Mouse (Mus musculus): ENCODE data around the gene Cckbr. TPM values are rescaled to one million over a fixed set of nuclear protein-coding genes. Genes with fewer than 3 reads are reported as not detected.
A peak's percentile ranks its signal among the peaks of the same experiment; 100 is the strongest.
"Not testable (repeated sequence)": the region's sequence is repeated elsewhere in the genome, so short reads cannot be mapped to it uniquely, and the experiment has no call there.

The Cckbr gene
- polyA plus RNA-seq, 1 experiment from 2014 or later, result 3.8 TPM

DNA sequence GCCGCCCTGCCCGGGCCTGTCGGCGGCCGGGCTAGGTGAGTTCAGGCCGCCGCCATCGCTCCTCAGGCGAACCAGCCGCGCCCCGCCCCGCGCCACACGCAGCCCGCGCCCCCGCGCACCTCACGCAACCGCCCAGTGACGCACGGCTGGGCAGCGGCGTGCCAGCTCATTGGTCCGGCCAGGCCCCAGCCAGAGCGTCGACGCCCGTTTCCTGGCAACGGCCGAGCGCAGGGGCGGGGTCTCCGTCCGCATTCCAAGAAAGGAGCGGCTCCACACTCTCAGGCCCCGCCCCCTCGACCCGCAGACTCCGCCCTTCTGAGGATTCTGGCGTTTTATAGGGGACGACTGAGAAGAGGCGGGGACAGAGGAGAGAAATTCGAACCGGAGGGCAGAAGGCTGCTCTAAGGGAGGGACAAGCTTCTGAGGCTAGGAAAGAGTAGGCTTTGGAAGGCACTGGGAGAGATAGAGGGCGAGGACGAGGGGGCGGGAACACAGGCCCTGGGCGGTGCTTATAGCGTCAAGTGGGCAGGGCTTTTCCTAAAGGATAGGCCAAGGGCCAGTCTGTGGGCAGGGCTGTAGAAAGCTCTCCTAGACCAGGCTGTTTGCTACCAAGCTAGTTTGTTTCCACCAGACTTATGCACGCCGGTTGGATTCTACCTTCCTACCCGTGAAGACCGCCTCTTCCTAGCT lies 25.5 kb upstream of the Cckbr start, which contains the start of gene Fam160a2:
Gene Fam160a2 (minus strand): TSS at position 120 of the 690 bp plus-strand sequence.
- Histone ChIP-seq H3K27me3 (ENCODE audit: control insufficient read depth, insufficient read depth, low read length) (no peaks in the 10 kb centered on the region), H3K36me3 (replicated peaks; ENCODE audit: control insufficient read depth, insufficient read depth) (0 out of 2 replicates have a peak, but pooled peaks cover 5% of the 10 kb centered on the region), H3K4me3 (replicated peaks; ENCODE audit: low read length) (peak within 1 kb of the TSS; percentile 71), H3K4me1 (replicated peaks; ENCODE audit: control insufficient read depth, insufficient read depth, low read length) (peaks cover 14% of the 10 kb centered on the region), H3K4me2 (replicated peaks) (peak within 1 kb of the TSS; percentile 74), H3K9ac (peak within 1 kb of the TSS; percentile 82), H3K9me3 (ENCODE audit: control insufficient read depth, low read length) (no peaks in the 10 kb centered on the region), H3K27ac (peak within 1 kb of the TSS; percentile 83)
- DNase-seq (ENCODE audit: low spot score) (peak; percentile 99), ATAC-seq (ENCODE audit: low FRiP score) (peak; percentile 99)
- under 1% methylated on average over 55 of the region's 55 CpGs for WGBS

DNA sequence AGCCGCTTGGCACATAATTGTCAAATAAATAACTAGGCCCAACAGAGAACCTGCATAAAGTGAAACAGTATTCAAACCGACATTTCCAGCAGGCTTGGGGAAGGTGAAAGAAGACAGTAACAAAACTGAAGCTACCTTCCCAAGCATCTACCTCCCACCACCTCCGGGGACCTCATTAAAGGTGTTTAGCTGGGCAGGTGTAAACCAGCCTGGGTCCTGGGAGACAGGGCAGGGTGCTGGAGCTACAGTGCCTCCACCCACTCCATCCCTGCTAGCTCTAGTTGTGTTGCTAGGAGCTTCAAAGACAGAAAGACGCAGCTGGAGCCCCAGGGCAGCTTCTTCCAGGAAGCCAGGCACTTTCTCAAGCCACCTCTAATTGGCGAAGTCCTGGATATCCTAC lies 21.3 kb upstream of the Cckbr start, which contains the start of gene Cnga4:
Gene Cnga4 (plus strand): TSS at position 301 of the 400 bp plus-strand sequence.
- no peak for DNase-seq (ENCODE audit: low spot score)
- no peak for ATAC-seq (ENCODE audit: low FRiP score)
- 77% methylated on average over 5 of the region's 5 CpGs for WGBS

DNA sequence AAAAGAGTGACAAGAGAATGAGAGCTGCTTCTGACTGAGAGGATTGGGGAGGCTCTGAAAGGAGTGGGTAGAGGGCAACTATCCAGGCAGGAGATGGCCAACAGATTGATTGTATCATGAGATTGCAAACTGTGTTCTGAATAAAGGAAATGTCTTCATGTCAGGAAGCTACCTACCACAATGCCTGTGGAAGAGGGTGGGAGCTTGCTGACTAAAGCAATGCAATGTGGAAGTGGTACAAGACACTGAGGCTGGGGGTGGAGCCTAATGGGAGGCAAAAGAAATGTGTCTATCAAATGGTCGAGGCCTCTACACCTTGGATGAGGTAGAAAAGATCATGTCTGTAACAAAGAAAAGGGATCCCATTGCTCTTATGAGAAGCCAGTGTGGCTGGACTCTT lies 19.2 kb upstream of the Cckbr start:
- Histone ChIP-seq H3K4me2 (replicated peaks) (no peak overlapping the region), H3K4me3 (replicated peaks; ENCODE audit: low read length) (no peak overlapping the region), H3K9ac (no peak overlapping the region), H3K9me3 (ENCODE audit: control insufficient read depth, low read length) (no peaks in the 10 kb centered on the region), H3K27ac (no peak overlapping the region), H3K36me3 (replicated peaks; ENCODE audit: control insufficient read depth, insufficient read depth) (no peaks in the 10 kb centered on the region), H3K4me1 (replicated peaks; ENCODE audit: control insufficient read depth, insufficient read depth, low read length) (no peaks in the 10 kb centered on the region), H3K27me3 (ENCODE audit: control insufficient read depth, insufficient read depth, low read length) (no peaks in the 10 kb centered on the region)
- ATAC-seq (ENCODE audit: low FRiP score) (no peak), DNase-seq (ENCODE audit: low spot score) (no peak)
- 69% methylated on average over 1 of the region's 1 CpGs for WGBS

More for the DNA sequence above, 21.3 kb upstream of the Cckbr start, which contains the start of gene Cnga4:
- Histone ChIP-seq H3K4me1 (replicated peaks; ENCODE audit: control insufficient read depth, insufficient read depth, low read length) (peaks cover 4% of the 10 kb centered on the region), H3K27ac (no peak within 1 kb of the TSS), H3K9ac (no peak within 1 kb of the TSS), H3K4me2 (replicated peaks) (no peak within 1 kb of the TSS), H3K4me3 (replicated peaks; ENCODE audit: low read length) (no peak within 1 kb of the TSS), H3K36me3 (replicated peaks; ENCODE audit: control insufficient read depth, insufficient read depth) (no peaks in the 10 kb centered on the region), H3K27me3 (ENCODE audit: control insufficient read depth, insufficient read depth, low read length) (no peaks in the 10 kb centered on the region), H3K9me3 (ENCODE audit: control insufficient read depth, low read length) (no peaks in the 10 kb centered on the region)

DNA sequence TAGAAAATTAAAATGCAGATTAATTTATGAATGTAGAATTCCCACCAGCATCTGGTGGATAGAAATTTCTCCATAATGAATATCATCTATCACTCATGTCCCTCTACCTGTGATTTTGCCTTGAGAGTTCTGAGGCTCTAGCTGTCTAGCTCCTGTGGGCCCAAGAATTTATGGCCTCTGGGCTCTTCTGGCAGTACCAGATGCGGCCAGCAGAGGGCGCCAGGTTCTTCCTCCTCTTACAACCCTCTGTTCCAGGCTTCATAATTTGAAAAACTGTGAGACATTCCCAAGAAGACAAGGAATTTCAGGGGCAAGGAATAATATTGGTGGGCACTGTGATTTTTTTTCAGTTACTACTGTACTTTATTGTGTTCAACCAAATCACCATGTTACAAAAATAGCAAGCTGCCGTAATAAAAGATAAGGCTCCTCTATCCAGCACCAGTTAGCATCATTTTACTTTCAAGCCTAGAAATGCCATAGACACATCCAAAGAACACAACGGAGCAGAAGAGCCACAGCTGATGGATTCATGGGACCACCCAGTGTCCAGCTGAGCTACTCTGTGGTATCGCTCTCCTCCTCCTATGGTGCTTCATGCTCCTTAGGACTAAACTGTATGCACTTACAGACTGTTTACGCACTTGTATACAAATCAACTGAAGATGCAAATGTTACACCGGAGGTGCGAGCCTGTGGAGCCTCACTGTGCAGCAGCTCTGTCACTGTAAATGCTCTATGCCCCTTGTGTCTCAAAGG lies 13.5 kb upstream of the Cckbr start:
- not testable (repeated sequence) for H3K27me3 ChIP-seq (ENCODE audit: control insufficient read depth, insufficient read depth, low read length); H3K4me2 ChIP-seq (replicated peaks); H3K9me3 ChIP-seq (ENCODE audit: control insufficient read depth, low read length); H3K27ac ChIP-seq; H3K9ac ChIP-seq; H3K4me1 ChIP-seq (replicated peaks; ENCODE audit: control insufficient read depth, insufficient read depth, low read length); H3K4me3 ChIP-seq (replicated peaks; ENCODE audit: low read length); H3K36me3 ChIP-seq (replicated peaks; ENCODE audit: control insufficient read depth, insufficient read depth)
- WGBS, result 56% methylated on average over 8 of the region's 8 CpGs
- peak; percentile 84 for DNase-seq (ENCODE audit: low spot score)
- peak; percentile 51; the same call in 1 of the 2 replicates for ATAC-seq (ENCODE audit: low FRiP score)

DNA sequence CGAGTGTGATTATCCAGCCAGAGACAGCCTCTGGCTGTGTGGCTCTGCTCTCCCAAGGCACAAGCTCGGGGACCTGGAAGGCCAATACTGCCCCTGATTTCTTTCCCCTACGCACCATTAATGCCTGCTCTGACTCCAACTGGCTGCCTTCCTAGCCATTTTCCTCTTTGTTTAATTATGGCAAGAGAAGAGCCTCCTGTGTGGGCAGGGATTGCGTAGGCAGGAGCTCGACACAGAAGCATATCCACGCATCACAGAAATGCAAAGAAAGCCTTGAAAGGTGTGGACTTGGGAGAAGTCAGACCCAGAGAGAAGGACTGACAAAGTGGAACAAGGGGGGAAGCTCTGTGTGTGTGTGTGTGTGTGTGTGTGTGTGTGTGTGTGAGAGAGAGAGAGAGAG lies 11.1 kb upstream of the Cckbr start:
- no peak overlapping the region for H3K27ac ChIP-seq
- ATAC-seq (ENCODE audit: low FRiP score) (no peak), DNase-seq (ENCODE audit: low spot score) (no peak)
- H3K9ac ChIP-seq, result no peak overlapping the region
- no peaks in the 10 kb centered on the region for H3K9me3 ChIP-seq (ENCODE audit: control insufficient read depth, low read length)
- WGBS, result 68% methylated on average over 6 of the region's 6 CpGs
- H3K4me3 ChIP-seq (replicated peaks; ENCODE audit: low read length), result no peak overlapping the region
- no peaks in the 10 kb centered on the region for H3K27me3 ChIP-seq (ENCODE audit: control insufficient read depth, insufficient read depth, low read length)
- no peaks in the 10 kb centered on the region for H3K4me1 ChIP-seq (replicated peaks; ENCODE audit: control insufficient read depth, insufficient read depth, low read length)
- no peak overlapping the region for H3K4me2 ChIP-seq (replicated peaks)
- H3K36me3 ChIP-seq (replicated peaks; ENCODE audit: control insufficient read depth, insufficient read depth), result no peaks in the 10 kb centered on the region

DNA sequence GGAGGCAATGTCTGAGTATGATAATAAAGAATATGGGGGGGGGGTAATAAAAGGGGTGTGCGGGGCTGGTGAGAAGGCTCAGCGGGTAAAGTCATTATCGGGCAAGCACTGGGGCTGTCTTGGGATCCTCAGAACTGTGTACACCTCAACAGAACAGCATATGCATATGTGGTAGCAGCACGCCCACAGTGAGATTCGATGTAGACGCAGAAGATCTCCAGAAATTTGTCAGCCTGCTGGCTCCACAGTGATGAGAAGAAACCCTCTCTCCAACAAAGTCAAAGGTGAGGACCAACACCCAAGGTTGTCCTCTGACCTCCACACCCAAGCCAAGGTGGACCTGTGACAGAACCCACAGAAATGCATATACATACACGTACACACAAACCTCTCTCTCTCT lies 9.0 kb upstream of the Cckbr start:
- ATAC-seq (ENCODE audit: low FRiP score), result no peak
- Histone ChIP-seq H3K4me1 (replicated peaks; ENCODE audit: control insufficient read depth, insufficient read depth, low read length) (no peaks in the 10 kb centered on the region), H3K27me3 (ENCODE audit: control insufficient read depth, insufficient read depth, low read length) (no peaks in the 10 kb centered on the region), H3K4me3 (replicated peaks; ENCODE audit: low read length) (no peak overlapping the region), H3K9ac (no peak overlapping the region), H3K27ac (no peak overlapping the region), H3K4me2 (replicated peaks) (no peak overlapping the region), H3K9me3 (ENCODE audit: control insufficient read depth, low read length) (no peaks in the 10 kb centered on the region), H3K36me3 (replicated peaks; ENCODE audit: control insufficient read depth, insufficient read depth) (no peaks in the 10 kb centered on the region)
- WGBS, result 95% methylated on average over 7 of the region's 7 CpGs
- no peak for DNase-seq (ENCODE audit: low spot score)

DNA sequence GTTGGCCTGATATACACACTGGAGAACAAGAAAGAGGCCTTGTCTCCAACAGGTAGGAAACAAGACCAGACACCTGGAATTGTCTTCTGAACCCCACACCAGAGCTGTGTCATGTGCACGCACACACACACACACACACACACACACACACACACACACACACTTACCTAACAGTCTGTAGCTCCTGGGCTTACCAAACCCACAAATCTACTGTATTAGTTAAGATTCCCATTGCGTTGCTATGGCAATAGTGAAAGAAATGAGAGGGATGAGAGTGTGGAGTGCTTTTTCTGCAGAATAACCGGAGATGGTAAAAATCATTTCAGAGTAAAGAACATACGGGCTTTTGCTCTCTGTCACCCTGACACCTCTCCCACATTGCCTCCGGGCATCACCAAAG lies 7.4 kb upstream of the Cckbr start:
- DNase-seq (ENCODE audit: low spot score), result no peak
- WGBS, result 76% methylated on average over 5 of the region's 5 CpGs

DNA sequence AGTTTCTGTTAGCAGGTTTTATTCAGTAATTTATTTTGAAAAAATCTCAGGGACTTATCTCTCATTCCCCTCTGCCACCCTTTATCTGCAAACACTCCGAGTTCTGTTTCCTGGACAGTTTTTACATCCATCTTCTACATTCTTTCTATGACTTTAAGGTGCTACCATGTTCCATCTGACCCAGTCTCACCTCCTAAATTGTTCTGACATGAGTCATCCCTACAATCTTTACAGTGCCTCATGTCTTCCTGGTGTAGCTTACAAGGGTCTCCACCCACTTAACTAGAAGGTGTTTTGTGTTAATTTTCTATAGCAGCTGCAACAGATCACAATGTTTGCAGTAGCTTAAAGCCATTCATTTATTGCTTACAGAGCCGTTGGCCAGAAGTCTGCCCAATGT lies 4.6 kb upstream of the Cckbr start:
- no peak for DNase-seq (ENCODE audit: low spot score)
- Histone ChIP-seq H3K4me3 (replicated peaks; ENCODE audit: low read length) (no peak overlapping the region), H3K27ac (no peak overlapping the region)

More for the DNA sequence above, 7.4 kb upstream of the Cckbr start:
- H3K9me3 ChIP-seq (ENCODE audit: control insufficient read depth, low read length), result no peaks in the 10 kb centered on the region
- no peak for ATAC-seq (ENCODE audit: low FRiP score)
- no peak overlapping the region for H3K4me2 ChIP-seq (replicated peaks)
- H3K27me3 ChIP-seq (ENCODE audit: control insufficient read depth, insufficient read depth, low read length), result no peaks in the 10 kb centered on the region
- no peaks in the 10 kb centered on the region for H3K4me1 ChIP-seq (replicated peaks; ENCODE audit: control insufficient read depth, insufficient read depth, low read length)
- no peak overlapping the region for H3K4me3 ChIP-seq (replicated peaks; ENCODE audit: low read length)
- no peak overlapping the region for H3K9ac ChIP-seq
- H3K27ac ChIP-seq, result no peak overlapping the region
- no peaks in the 10 kb centered on the region for H3K36me3 ChIP-seq (replicated peaks; ENCODE audit: control insufficient read depth, insufficient read depth)

DNA sequence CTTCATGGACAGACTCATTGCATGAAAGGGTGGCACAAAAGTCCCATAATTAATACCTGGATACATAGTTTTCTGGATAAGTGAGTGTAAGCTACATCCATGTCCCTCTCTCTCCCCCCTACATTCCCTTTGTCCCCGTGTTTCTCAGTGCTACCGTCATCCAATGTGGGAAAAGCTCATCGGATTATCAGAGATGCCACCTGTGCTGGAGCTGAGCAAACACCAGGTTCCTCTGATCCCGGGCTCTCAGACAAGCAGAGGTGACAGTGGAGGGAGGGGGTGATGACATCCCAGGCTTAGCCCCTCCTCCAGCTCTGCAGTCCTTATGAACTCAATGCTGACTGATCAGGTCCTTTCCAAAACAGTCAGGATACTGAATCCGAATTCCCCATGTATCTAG lies 1.2 kb upstream of the Cckbr start:
- Histone ChIP-seq H3K4me3 (replicated peaks; ENCODE audit: low read length) (no peak overlapping the region), H3K9ac (no peak overlapping the region), H3K4me1 (replicated peaks; ENCODE audit: control insufficient read depth, insufficient read depth, low read length) (peaks cover 4% of the 10 kb centered on the region; the same call in 1 of the 2 replicates), H3K27ac (no peak overlapping the region), H3K4me2 (replicated peaks) (no peak overlapping the region), H3K36me3 (replicated peaks; ENCODE audit: control insufficient read depth, insufficient read depth) (no peaks in the 10 kb centered on the region), H3K9me3 (ENCODE audit: control insufficient read depth, low read length) (no peaks in the 10 kb centered on the region), H3K27me3 (ENCODE audit: control insufficient read depth, insufficient read depth, low read length) (peaks cover 19% of the 10 kb centered on the region)
- ATAC-seq (ENCODE audit: low FRiP score) (no peak), DNase-seq (ENCODE audit: low spot score) (no peak)
- WGBS, result 41% methylated on average over 5 of the region's 5 CpGs

More for the DNA sequence above, 4.6 kb upstream of the Cckbr start:
- WGBS, result 74% methylated on average over 2 of the region's 2 CpGs
- Histone ChIP-seq H3K9ac (no peak overlapping the region), H3K4me2 (replicated peaks) (no peak overlapping the region), H3K9me3 (ENCODE audit: control insufficient read depth, low read length) (no peaks in the 10 kb centered on the region), H3K36me3 (replicated peaks; ENCODE audit: control insufficient read depth, insufficient read depth) (no peaks in the 10 kb centered on the region), H3K27me3 (ENCODE audit: control insufficient read depth, insufficient read depth, low read length) (peaks cover 11% of the 10 kb centered on the region), H3K4me1 (replicated peaks; ENCODE audit: control insufficient read depth, insufficient read depth, low read length) (0 out of 2 replicates have a peak, but pooled peaks cover under 1% of the 10 kb centered on the region)
- no peak for ATAC-seq (ENCODE audit: low FRiP score)
